Mouse (Mus musculus) bone marrow macrophage, adult 2 months (primary cell): ENCODE results near the gene Pgam2.

Experiments
- CTCF ChIP-seq: IDR thresholded peaks from 2 replicates; pipeline ENCODE4 v1.5.1; 2012; ENCODE audit warnings: low read depth, mild to moderate bottlenecking, low read length, moderate library complexity
- POLR2A ChIP-seq: IDR thresholded peaks from 2 replicates; pipeline ENCODE4 v1.6.1; 2012; ENCODE audit warnings: mild to moderate bottlenecking, low read depth, low read length, borderline replicate concordance

- no peak for TF ChIP-seq CTCF
- no peak for TF ChIP-seq POLR2A
Observed at GRCm38 (mm10) chr11:5753755-5754154, 49.8 kb downstream of the Pgam2 start.
